Mouse (Mus musculus): ENCODE results near the gene Smurf1. TPM values are rescaled to one million over a fixed set of nuclear protein-coding genes. Genes with fewer than 3 reads are reported as not detected.
A peak's percentile ranks its signal among the peaks of the same experiment; 100 is the strongest.

Gene Smurf1
- total RNA-seq, 2 experiments from 2014 or later: 1.0 to 1.9 TPM

DNA sequence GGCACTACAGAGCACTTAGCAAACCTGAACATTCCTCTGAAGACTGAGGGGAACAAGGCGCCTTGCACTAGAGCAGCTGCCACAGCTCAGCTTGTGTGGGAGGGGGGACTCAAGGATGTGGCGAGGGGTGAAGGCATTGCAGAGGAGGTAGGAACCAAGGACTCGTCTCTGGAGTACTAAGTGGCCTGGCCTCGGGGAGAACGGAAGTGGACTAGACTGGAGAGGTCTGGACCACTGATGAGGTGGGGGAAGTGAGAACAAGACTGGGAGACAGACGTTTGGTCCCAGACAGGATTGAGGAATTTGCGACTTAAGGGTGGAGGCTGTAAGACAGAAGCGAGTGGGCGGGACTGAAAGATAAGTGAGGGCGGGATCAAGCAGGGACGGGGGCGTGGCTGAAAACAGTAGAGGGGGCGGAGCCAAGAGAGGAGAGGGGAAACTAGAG is 1.8 kb downstream of the Smurf1 start:
- ATAC-seq (replicated peaks; ENCODE audit: low FRiP score, low TSS enrichment, poor library complexity, severe bottlenecking): peak; percentile 44

DNA sequence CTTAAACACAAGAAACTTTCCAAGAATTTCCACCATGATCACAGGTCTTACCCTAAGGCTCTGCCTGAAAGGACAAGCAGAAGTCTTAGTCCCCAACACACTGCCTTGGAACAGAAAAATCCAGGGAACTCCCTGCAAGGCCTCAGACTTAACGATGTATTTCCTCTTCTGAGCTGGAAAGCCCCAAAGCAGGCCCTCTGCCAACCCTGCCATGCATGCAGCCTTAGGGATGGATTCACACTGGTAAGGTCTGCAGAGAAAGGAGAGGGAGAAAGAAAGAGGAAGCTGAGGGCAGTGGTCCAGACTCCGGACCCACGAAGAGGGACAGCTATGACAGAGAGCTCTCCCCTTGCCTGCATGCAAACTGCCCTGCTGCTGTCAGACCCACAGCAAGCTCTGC is 2.2 kb downstream of the Smurf1 start:
- ATAC-seq (replicated peaks; ENCODE audit: low FRiP score, low TSS enrichment, poor library complexity, severe bottlenecking): no peak

DNA sequence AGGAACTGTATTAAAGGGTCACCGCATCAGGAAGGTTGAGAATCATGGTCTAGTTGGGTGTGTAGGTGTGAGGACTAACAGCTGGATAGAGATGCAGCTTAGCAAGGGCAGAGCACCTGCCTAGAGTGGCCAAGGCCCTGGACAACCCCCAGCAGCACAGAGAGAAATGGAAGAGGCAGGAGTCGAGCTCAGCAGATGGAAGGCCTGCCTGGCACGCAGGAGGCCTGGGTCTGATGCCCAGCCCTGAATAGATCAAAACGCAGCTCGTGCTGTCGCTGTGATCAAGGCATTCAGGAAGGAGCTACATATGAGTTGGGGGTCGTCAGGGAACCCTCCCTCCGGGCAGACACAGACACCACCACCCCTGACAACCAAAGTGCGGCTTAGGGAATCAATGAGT is 7.4 kb downstream of the Smurf1 start:
- ATAC-seq (replicated peaks; ENCODE audit: low FRiP score, low TSS enrichment, poor library complexity, severe bottlenecking): no peak

DNA sequence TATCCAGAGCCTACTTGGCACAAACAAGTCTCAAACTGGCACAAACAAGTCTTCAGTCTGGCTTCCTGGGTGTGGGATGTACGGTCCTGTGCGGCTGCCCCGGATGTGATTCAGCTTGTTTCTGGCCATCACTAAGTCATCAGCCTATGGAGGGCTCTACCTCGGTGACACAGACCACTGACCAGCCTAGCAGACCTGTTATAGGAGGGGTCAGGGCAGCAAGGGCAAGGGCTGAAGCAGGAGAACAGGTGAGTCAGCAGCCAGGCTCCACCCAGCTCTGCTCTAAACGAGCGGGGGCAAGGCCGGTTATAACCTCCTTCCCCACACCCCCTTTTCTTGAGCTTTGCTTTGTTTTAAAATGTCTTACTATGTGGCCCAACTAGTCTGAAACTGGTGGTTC is 11.2 kb downstream of the Smurf1 start:
- no peak for ATAC-seq (replicated peaks; ENCODE audit: low FRiP score, low TSS enrichment, poor library complexity, severe bottlenecking)

DNA sequence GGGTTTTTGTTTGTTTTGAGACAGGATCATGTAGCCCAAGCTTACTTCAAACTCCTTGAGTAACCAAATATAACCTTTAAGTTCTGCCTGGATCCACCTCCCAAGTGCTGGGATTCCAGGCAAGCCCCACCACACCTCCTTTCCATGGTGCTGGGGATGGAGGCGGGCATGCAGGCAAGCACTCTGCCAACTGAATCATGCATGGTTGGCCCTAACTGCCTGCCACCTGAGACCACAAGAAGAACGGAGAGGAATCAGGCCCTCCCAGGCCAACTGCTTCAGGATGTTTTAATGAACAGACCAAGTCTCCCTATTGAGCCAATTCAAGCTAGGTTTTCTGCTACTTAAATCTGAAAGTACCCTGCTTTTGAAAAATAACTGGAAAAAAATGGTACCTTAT is 13.1 kb downstream of the Smurf1 start:
- no peak for ATAC-seq (replicated peaks; ENCODE audit: low FRiP score, low TSS enrichment, poor library complexity, severe bottlenecking)

DNA sequence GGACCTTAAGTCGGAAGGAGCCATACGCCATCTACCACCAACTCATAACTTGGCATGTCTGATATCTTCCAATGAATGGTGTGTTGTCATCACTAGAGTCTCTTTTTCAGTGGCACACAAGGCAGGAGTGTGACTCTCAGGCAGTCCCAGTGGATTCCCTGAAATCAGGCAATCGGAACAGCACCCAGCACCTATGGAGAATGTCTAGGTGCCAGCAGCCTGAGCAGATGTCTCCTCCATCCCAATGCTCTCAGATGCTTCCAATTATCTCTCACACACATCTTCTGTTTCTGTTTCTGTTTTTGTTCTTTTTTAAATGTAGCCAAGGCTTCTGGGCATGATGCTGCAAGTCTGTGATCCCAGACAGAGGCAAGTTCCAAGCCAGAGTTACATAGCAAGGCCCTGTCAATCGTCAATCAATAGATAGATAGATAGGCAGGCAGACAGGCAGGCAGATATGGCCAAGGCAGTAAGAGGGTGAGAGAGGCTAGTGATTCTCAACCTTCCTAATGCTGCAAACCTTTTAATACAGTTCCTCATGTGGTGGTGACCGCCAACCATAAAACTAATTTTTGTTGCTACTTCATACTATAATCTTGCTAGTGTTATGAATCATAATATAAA is 15.1 kb downstream of the Smurf1 start:
- ATAC-seq (replicated peaks; ENCODE audit: low FRiP score, low TSS enrichment, poor library complexity, severe bottlenecking): no peak

DNA sequence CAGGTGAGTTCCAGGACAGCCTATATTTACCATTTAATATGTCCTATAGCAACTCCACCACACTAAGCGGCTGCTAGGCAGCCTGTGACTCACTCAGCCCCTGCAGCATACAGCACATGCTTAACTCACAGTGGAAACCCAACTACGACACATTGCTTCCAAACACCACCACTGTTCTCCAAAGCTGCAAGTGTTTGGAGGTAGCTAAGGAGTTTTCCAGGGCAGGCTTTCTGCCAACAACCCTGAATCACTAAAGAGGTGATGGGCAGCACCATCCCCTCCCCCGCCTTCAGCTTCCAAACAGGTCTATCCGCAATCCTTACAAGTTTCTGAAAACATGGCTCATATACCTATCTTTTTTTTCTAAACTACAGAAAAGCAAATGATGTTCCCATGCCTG is 15.8 kb downstream of the Smurf1 start:
- ATAC-seq (replicated peaks; ENCODE audit: low FRiP score, low TSS enrichment, poor library complexity, severe bottlenecking): no peak

DNA sequence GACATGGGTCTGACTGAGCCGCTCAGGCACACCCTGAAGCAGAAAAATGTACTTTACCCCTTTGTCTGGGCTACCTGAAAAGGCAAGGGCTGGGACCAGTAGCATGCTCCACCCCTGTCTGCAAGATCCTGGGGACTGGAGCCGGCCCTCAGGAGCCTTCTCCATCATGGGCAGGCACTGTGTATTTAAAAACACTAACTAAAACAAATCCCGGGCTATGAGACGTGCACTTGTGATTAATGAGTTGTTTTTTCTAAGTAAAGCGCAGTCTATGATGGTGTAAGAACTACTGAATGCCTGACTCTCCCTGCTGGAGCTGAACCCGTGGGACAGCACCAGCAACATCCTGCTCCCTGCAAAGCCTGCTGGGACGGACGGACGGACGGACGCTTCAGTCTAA is 17.2 kb downstream of the Smurf1 start:
- no peak for ATAC-seq (replicated peaks; ENCODE audit: low FRiP score, low TSS enrichment, poor library complexity, severe bottlenecking)

DNA sequence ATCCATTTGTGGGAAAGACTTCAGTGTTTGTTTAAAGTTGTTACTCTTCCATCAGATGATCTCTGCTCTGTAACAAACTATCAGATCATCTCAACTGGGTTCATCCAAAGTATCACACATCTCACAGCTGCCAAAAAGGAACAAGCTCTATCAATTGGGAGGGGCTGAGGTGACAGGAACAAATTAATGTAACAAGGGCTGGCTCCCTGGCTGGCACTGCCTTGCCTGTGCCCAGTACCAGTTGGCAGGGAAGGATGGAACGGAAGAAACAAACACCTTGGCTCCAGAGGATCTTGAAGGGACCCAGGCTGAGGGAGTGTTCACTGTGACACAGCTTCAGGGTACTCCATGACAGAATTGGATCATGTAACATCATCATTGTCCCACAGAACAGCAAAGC is 17.6 kb downstream of the Smurf1 start:
- ATAC-seq (replicated peaks; ENCODE audit: low FRiP score, low TSS enrichment, poor library complexity, severe bottlenecking): no peak

DNA sequence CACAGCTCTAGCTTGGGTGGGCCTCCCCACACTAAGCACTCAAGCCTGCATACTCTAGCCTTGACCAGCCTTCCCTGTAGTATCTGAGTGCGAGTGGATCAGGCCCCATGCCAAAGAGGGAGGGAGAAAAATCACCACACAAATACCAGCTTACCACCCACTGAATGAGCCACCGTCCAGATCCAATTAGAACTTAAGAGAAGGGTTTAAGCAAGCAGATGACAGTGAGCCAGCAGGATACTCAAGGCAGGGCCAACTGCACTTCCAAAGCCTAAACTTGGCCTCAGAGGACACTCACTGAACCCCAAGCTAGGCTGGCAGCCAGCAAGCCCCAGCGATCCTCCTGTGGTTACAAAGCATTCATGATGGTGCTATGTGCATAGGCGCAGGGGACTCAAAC is 19.6 kb downstream of the Smurf1 start:
- ATAC-seq (replicated peaks; ENCODE audit: low FRiP score, low TSS enrichment, poor library complexity, severe bottlenecking): no peak

DNA sequence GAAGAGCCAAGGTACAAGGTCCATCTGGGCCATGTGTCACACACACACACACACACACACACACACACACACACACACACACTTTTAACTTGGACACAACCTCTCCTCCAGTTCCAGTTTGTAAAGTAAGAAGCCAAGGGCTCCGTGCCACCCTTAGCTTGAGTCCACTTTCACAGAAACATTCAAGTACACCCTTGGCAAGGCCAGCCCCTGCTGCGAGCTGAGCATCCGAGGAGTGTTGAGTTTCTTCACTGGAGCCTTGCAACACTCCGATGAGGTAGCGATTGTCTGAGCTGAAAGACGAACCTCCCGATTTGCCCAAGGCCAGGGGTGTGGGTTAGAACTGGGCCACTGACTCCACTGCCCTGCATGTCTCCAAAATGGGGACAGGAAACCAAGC is 20.7 kb downstream of the Smurf1 start:
- no peak for ATAC-seq (replicated peaks; ENCODE audit: low FRiP score, low TSS enrichment, poor library complexity, severe bottlenecking)

DNA sequence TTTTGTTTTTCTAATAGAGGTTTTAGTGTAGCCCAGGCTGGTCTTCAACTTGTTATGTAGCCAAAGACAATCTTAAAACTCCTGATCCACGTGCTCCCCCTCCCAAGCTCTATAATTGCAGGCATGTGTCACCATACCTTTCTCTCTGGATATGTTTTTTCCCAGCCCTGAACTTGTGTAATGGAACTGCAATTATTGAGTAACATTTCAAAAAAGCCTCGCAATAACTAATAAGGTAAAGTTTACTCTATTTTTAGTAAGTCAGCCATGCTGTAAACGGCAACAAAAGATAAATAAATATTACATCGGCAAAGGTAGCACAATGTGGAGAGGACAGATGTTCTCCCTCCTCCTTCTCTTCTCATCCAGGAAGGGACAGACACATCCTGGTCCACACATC is 21.3 kb downstream of the Smurf1 start:
- no peak for ATAC-seq (replicated peaks; ENCODE audit: low FRiP score, low TSS enrichment, poor library complexity, severe bottlenecking)

DNA sequence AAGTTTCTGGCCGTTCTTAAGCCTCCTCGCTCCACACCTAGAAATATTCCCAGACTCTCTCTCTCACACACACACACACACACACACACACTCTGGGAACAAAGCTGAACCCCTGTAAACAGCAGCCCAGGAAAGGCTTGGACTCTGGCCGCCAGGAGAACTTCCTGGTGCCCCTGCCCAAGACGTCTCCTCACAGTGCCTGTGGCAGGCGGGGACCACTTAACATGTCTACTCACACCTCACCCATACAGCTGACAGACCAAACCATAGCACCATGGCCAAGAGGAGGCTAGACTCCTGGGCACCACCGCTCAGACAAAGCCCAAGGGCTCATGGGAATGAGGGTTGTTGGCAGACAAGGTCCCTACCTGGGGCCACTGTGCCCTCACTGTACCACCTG is 22.3 kb downstream of the Smurf1 start:
- ATAC-seq (replicated peaks; ENCODE audit: low FRiP score, low TSS enrichment, poor library complexity, severe bottlenecking): no peak

DNA sequence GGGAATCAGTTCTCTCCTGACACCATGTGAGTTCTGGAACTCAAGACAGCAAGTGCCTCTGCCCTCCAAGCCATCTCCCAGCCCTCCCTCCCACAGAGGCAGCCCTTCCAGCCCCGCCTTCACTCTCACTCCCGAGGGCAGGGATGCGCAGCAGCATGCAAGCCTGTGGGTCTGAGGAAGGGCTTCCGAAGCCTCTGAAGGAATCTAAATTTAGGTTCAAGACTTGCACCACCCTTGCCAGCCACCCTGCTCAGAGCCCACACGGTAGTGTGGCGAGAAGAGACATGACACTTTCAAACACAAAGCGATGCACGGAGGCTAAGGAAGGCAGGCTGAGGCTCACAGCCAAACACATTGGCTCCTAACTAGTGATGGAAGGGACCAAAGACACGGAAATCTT is 23.2 kb downstream of the Smurf1 start:
- ATAC-seq (replicated peaks; ENCODE audit: low FRiP score, low TSS enrichment, poor library complexity, severe bottlenecking): no peak

DNA sequence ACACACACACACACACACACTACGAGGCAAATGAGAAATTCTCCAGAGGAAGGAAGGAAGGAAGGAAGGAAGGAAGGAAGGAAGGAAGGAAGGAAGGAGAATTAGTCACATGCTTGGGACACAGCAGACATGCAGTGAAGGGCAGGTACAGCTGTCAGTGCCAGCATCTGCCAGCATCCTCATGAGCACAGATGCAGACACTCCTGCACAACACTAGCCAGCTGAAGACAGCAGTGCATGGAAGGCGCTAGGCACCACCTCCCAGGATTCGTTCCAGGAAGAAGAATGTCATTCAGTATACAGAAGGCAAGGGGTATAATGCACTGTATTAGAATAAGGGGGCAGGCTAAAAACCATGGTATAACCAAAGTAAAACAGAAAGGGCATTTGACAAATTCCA is 24.7 kb downstream of the Smurf1 start:
- ATAC-seq (replicated peaks; ENCODE audit: low FRiP score, low TSS enrichment, poor library complexity, severe bottlenecking): no peak

DNA sequence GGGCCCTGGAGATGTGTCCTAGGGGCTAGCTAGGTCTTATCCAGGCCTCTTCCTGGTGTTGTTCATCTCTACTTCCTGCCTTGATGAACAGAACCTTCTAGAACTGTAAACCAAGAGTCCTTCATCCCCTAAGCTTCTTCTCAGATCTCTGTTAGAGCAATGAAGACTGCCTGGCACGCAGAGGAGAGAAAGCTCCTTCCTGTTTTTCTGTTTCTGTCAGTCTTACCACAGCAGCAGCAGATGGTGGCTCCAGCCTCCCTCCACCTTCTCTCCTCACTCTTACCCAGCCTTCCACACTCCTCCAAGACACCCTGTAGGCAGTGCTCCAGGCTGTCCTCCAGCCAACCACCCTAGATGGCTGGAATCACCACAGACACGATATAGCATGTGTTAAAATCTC is 28.3 kb downstream of the Smurf1 start:
- ATAC-seq (replicated peaks; ENCODE audit: low FRiP score, low TSS enrichment, poor library complexity, severe bottlenecking): no peak

DNA sequence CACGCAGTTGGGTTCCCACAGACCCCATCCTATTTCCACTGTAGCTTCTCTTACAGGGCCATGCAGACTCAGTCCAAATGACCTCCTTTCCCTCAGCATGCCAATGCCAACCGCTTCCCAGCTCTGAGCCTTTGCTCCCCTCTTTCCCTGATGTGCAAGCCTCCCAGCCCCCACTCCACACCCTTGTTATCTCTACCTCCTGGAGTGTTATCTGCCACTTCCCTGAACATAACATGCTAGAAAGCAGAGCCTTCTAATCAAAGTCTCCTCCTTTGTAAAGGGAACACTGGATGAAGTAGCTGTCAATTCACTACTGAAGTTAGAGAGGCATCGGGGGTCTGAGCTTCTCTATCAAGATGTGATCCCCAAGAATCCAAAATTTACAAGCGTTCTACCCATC is 32.2 kb downstream of the Smurf1 start:
- no peak for ATAC-seq (replicated peaks; ENCODE audit: low FRiP score, low TSS enrichment, poor library complexity, severe bottlenecking)

DNA sequence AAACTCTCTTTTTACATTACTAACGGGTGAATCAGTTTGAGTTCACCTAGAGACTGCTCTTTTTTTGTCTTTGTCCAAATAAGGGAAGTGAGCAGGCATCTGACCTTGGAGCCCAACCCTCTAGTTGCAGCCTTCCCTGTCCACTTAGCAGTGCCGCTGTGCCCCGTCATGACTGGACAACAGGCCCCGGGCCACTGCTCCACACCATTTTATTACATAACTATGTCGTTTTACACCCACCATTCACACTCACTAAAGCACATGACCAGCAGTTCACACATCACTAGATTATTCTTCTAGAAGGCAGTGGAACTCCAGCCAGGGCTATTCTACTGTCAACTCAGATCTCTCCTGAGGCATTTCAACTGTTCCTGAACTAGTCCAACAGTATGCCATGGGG is 33.8 kb downstream of the Smurf1 start:
- no peak for ATAC-seq (replicated peaks; ENCODE audit: low FRiP score, low TSS enrichment, poor library complexity, severe bottlenecking)

DNA sequence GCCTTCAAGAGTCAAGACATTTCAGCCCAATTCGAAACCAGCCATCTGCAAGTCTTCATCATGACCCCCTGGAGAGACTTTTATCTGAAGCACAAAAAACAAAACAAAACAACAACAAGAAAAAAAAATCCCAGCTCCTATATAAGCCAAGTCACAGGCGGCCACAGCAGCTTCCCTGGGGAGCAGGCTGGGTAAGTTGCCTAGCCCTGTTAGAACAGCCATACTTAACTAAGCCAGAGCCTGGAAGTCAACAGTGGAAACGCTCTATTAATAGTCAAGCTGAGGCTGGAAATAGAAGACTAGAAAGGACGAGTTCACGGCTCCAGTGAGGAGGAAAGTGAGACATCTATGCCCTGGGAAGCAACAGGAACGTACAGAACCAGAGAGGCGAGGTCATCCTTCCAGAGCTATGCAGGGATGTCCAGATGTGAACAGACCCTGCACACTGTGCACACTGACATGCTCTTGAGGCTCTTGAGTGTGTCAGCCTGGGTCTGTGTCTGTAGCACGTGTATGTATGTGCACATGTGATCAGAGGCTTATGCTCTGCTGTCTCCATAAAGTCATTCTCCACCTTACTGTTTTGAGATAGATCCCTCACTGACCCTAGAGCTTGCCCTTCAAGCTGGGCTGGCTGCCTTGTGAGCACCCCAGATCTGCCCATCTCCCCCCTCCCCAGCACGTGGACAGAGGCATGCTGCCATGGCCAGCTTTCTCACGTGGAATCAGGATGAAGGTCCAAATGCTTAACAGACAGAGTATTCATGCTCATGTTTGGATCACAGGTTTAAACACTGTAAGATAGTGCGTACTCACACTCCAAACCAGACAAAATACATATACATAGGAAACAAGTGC is 36.6 kb downstream of the Smurf1 start:
- ATAC-seq (replicated peaks; ENCODE audit: low FRiP score, low TSS enrichment, poor library complexity, severe bottlenecking): no peak

DNA sequence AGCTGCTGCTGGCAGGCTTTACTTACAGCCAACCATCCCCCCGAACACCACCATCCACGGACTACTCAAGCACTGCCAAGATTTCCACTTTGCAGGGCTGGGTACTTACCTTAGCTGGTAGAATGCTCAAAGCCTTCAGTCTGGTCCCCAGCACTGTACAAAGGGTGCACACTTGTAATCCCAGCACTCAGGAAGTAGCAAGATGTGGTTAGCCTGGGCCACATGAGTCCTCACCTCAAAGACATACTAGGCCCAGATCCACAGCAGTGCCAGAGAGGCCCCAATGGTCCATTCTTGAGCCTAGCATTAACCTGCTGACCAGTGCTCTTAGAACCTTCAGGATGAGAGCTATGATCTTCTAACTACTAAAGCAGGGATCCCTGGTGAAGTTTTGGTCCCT is 39.4 kb downstream of the Smurf1 start:
- no peak for ATAC-seq (replicated peaks; ENCODE audit: low FRiP score, low TSS enrichment, poor library complexity, severe bottlenecking)

DNA sequence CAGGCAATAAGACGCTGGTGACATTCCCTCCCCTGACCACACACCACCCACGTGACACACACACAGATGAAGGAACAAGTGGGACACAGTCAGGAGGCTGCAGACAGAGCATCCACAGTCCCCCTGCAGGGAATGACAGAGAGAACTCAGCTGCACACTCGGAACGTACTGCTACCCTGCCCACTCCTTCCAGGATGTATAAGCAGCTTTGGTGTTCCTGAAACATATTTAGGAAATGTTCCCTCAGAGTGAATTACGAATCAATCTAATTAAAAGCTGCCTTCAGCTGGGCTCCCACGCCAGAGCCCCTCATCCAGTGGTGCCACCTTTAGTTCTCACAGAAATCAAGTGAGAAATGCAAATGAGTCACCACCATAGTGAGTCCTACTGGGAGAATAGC is 42.3 kb downstream of the Smurf1 start:
- ATAC-seq (replicated peaks; ENCODE audit: low FRiP score, low TSS enrichment, poor library complexity, severe bottlenecking): no peak

Measured in megakaryocyte-erythroid progenitor cell, adult 5-6 weeks (primary cell).